Mouse (Mus musculus): Measurements from ENCODE around the gene Racgap1. TPM values are rescaled to one million over a fixed set of nuclear protein-coding genes. Genes with fewer than 3 reads are reported as not detected.

Gene Racgap1
- polyA plus RNA-seq, 1 experiment from 2014 or later = 7.5 TPM

DNA sequence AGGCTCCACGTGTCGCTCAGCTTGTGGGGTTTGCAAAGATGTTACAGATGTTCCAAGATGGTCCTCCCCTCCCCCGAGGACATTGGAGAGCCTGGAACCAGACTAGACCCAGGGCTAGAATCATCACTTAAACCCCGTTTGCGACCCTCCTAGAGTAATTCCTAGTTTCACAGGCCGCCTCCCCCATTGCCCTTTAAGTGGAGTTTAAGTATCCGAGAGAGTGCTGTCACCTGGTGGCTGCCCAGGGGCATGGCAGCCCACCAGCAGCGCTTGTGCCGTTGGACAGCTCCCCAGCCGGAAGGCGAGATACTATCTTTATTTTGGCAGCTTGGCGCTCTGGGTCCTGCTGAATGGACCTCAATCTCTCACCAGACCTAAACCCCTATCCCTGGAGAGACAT is 17.4 kb upstream of the Racgap1 start:
- H3K9ac ChIP-seq (replicated peaks; ENCODE audit: low read depth) = no peak overlapping the region
- H3K9me3 ChIP-seq (ENCODE audit: low read length) = no peaks in the 10 kb centered on the region
- peak; percentile 46 for ATAC-seq
- 2% methylated on average over 12 of the region's 12 CpGs for WGBS
- peaks cover 54% of the 10 kb centered on the region for H3K27me3 ChIP-seq (replicated peaks; ENCODE audit: insufficient read depth, low read length)
- DNase-seq (ENCODE audit: low spot score) = peak; percentile 88
- peaks cover 4% of the 10 kb centered on the region; the same call in 1 of the 2 replicates for H3K4me1 ChIP-seq (ENCODE audit: insufficient read depth, low read depth, low read length)
- H3K4me2 ChIP-seq (replicated peaks; ENCODE audit: low read depth, low read length) = no peak overlapping the region
- no peak overlapping the region for H3K27ac ChIP-seq (ENCODE audit: low read length)
- TF ChIP-seq CTCF (IDR thresholded peaks at IDR 0.05) (peak; percentile 98), EP300 (IDR thresholded peaks at IDR 0.05) (no peak)
- H3K36me3 ChIP-seq (ENCODE audit: insufficient read depth, low read length) = no peaks in the 10 kb centered on the region
- H3K4me3 ChIP-seq (ENCODE audit: low read depth, low read length) = no peak overlapping the region

DNA sequence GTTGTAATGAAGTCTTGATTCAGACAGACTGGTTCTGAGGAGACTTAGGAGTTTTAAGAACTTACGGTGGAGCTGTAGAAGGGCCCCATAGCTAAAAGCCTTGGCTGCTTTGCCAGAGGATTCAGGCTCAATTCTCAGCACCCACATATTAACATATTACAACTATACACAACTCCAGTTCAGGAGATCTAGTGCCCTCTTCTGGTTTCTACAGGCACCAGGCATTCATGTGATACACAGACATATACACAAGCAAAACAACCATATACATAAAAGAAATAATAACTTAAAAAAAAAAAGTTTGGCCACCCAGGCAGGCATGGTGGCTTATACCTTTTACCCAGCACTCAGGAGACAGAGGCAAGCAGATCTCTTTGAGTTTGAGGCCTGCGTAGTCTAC is 16.1 kb upstream of the Racgap1 start:
- H3K27me3 ChIP-seq (replicated peaks; ENCODE audit: insufficient read depth, low read length) = peaks cover 47% of the 10 kb centered on the region
- DNase-seq (ENCODE audit: low spot score) (no peak), ATAC-seq (no peak)
- TF ChIP-seq CTCF (IDR thresholded peaks at IDR 0.05) (no peak), EP300 (IDR thresholded peaks at IDR 0.05) (no peak)
- no peak overlapping the region for H3K9ac ChIP-seq (replicated peaks; ENCODE audit: low read depth)
- no peak overlapping the region for H3K4me3 ChIP-seq (ENCODE audit: low read depth, low read length)
- no peak overlapping the region for H3K4me2 ChIP-seq (replicated peaks; ENCODE audit: low read depth, low read length)
- H3K9me3 ChIP-seq (ENCODE audit: low read length) = no peaks in the 10 kb centered on the region
- no peak overlapping the region for H3K27ac ChIP-seq (ENCODE audit: low read length)
- 97% methylated on average over 2 of the region's 2 CpGs for WGBS
- no peaks in the 10 kb centered on the region for H3K36me3 ChIP-seq (ENCODE audit: insufficient read depth, low read length)
- peaks cover 5% of the 10 kb centered on the region; the same call in 1 of the 2 replicates for H3K4me1 ChIP-seq (ENCODE audit: insufficient read depth, low read depth, low read length)

DNA sequence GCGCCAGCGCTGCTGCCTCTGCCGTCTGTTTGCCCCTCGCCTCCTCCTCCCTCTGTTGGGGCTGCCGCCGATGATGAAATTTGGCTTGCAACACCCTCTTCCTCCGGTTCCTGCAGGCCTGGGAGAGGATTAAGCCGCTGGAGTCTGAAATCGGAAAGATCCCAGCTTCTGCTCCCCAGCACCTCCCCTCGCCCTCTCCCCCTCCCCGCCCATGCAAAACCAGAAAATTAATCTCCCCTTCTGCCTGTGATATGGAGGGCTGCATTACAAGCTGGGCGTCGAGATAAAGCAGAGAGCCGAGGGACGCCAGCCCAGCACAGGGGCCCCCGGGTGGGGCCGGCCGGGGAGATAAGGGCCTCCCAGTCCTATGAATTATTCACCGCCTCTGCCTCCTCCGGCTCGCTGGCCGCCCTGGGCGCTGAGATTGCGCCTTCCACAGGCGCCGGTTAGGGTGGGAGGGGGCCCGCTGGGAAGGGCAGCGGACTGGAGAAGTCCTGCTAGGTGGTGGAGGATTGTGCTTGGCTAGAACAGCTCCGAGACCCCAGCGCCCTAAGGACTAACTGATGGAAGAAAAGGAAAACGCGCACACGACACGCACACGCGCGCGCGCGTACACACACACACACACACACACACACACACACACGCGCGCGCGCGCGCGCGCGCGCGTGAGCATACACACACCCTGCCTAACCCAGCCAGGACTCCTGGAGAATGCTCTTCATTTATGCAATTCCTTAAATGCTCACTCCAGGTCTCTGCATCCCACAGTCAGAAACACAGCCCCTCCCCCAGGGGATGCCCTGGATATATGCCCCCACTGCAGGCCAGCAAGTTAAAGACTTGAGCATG is 13.4 kb upstream of the Racgap1 start:
- peaks cover 25% of the 10 kb centered on the region for H3K27me3 ChIP-seq (replicated peaks; ENCODE audit: insufficient read depth, low read length)
- peak overlapping the region; percentile 91 for H3K4me2 ChIP-seq (replicated peaks; ENCODE audit: low read depth, low read length)
- under 1% methylated on average over 37 of the region's 52 CpGs for WGBS
- no peaks in the 10 kb centered on the region for H3K9me3 ChIP-seq (ENCODE audit: low read length)
- ATAC-seq (peak; percentile 84), DNase-seq (ENCODE audit: low spot score) (peak; percentile 94)
- H3K4me3 ChIP-seq (ENCODE audit: low read depth, low read length) = peak overlapping the region; percentile 45
- H3K27ac ChIP-seq (ENCODE audit: low read length) = peak overlapping the region; percentile 22; the same call in 1 of the 2 replicates
- H3K9ac ChIP-seq (replicated peaks; ENCODE audit: low read depth) = 0 out of 2 replicates have a peak overlapping the region, but pooled peaks have one; percentile 26
- TF ChIP-seq EP300 (IDR thresholded peaks at IDR 0.05) = no peak
- no peak for TF ChIP-seq CTCF (IDR thresholded peaks at IDR 0.05)
- peaks cover 5% of the 10 kb centered on the region; the same call in 1 of the 2 replicates for H3K4me1 ChIP-seq (ENCODE audit: insufficient read depth, low read depth, low read length)
- no peaks in the 10 kb centered on the region for H3K36me3 ChIP-seq (ENCODE audit: insufficient read depth, low read length)

DNA sequence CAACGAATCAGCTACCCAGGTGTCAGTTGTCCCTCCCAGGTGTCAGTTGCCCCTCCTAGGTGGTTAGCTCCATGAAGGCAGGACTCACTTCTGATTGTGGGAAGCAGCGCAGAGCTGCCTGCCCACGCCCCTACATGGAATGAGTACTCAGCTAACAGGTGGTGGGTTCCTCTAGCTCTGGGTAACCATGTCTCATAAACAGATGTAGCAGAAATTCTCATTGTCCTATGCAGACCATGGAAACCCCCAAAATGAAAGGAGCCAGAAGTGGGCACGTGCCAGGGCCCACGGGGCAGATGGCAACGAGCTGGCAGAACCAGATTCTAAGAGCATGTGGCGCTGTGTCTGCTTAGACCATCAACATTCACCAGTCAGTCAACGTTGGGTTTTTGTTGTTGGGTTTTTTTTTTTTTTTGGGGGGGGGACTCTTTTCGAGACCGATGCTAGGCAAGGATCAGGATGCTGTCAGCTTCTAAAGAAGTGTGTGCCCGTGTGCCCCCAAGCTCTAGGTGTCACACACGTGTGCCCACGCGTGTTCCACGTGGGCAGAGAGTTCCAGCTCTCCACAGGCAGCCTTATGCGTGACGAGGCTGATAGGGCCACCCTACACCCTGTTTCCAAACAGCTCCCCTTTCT is 12.6 kb upstream of the Racgap1 start:
- H3K27ac ChIP-seq (ENCODE audit: low read length) = no peak overlapping the region
- no peaks in the 10 kb centered on the region for H3K9me3 ChIP-seq (ENCODE audit: low read length)
- TF ChIP-seq CTCF (IDR thresholded peaks at IDR 0.05) (no peak), EP300 (IDR thresholded peaks at IDR 0.05) (no peak)
- peak overlapping the region; percentile 91 for H3K4me2 ChIP-seq (replicated peaks; ENCODE audit: low read depth, low read length)
- peaks cover 5% of the 10 kb centered on the region; the same call in 1 of the 2 replicates for H3K4me1 ChIP-seq (ENCODE audit: insufficient read depth, low read depth, low read length)
- H3K9ac ChIP-seq (replicated peaks; ENCODE audit: low read depth) = no peak overlapping the region
- H3K4me3 ChIP-seq (ENCODE audit: low read depth, low read length) = peak overlapping the region; percentile 45
- ATAC-seq = no peak
- no peaks in the 10 kb centered on the region for H3K36me3 ChIP-seq (ENCODE audit: insufficient read depth, low read length)
- H3K27me3 ChIP-seq (replicated peaks; ENCODE audit: insufficient read depth, low read length) = peaks cover 18% of the 10 kb centered on the region
- no peak for DNase-seq (ENCODE audit: low spot score)
- 2% methylated on average over 17 of the region's 17 CpGs for WGBS

DNA sequence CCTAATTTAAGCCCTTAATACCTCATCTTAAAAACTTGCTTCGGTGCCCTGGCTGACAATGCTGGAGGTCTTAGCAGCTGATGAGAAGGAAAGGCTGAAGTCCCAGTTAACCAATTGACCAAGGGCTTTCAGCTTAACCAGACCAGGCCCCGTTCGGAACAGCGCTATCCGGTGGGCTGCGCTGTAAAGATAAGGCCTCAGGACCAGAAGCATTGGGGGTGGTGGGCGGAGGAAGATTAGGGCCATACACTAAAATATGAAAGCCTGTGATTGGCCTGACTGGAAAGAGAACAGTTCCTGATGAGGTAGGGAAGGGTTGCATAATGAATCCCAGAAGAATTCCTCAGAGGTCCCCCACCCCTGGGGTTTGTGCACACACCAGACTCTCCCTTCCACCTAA is 10.9 kb upstream of the Racgap1 start:
- Histone ChIP-seq H3K9ac (replicated peaks; ENCODE audit: low read depth) (no peak overlapping the region), H3K27me3 (replicated peaks; ENCODE audit: insufficient read depth, low read length) (peaks cover 17% of the 10 kb centered on the region), H3K4me2 (replicated peaks; ENCODE audit: low read depth, low read length) (no peak overlapping the region), H3K9me3 (ENCODE audit: low read length) (no peaks in the 10 kb centered on the region), H3K27ac (ENCODE audit: low read length) (no peak overlapping the region), H3K4me3 (ENCODE audit: low read depth, low read length) (no peak overlapping the region), H3K4me1 (ENCODE audit: insufficient read depth, low read depth, low read length) (peaks cover 5% of the 10 kb centered on the region; the same call in 1 of the 2 replicates), H3K36me3 (ENCODE audit: insufficient read depth, low read length) (no peaks in the 10 kb centered on the region)
- 57% methylated on average over 7 of the region's 7 CpGs for WGBS
- no peak for DNase-seq (ENCODE audit: low spot score)
- no peak for TF ChIP-seq EP300 (IDR thresholded peaks at IDR 0.05)
- TF ChIP-seq CTCF (IDR thresholded peaks at IDR 0.05) = no peak
- no peak for ATAC-seq

DNA sequence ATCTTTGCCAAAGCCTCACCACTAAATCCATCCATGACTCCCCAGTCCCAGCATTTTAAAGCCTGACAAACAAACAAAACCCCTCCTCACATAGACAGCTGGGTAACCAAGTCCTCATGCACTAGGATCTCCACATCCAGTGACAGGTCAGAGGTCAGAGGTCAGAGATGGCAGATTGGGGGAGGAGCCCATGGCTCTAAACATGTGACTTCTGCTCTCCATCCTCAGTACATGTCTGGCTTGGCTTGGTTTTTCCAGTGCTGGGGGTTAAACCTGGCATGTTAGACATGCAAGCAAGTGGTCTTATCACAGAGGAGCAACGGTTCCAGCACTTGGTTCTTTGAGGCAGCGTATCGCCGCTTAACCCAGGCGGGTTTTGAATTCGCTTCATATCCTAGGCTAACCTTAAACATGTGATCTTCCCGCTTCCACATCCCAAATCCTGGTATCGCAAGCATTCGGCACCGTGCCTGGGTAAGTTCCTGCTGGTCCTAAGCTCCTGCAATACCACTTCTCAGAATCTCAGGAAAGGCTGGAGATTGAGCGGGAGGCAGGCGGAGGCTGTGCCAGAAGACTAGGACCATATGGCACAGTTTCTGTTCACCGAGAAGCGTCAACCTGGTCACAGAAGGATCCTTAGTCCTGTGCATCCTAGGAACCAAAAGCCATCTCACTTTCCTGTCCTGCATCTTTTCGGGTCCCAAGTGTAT is 9.8 kb upstream of the Racgap1 start:
- Histone ChIP-seq H3K9ac (replicated peaks; ENCODE audit: low read depth) (no peak overlapping the region), H3K9me3 (ENCODE audit: low read length) (no peaks in the 10 kb centered on the region), H3K4me2 (replicated peaks; ENCODE audit: low read depth, low read length) (no peak overlapping the region), H3K4me3 (ENCODE audit: low read depth, low read length) (no peak overlapping the region), H3K27me3 (replicated peaks; ENCODE audit: insufficient read depth, low read length) (peaks cover 10% of the 10 kb centered on the region; the same call in 1 of the 2 replicates), H3K27ac (ENCODE audit: low read length) (no peak overlapping the region), H3K36me3 (ENCODE audit: insufficient read depth, low read length) (no peaks in the 10 kb centered on the region), H3K4me1 (ENCODE audit: insufficient read depth, low read depth, low read length) (peaks cover 5% of the 10 kb centered on the region; the same call in 1 of the 2 replicates)
- 95% methylated on average over 15 of the region's 15 CpGs for WGBS
- ATAC-seq (no peak), DNase-seq (ENCODE audit: low spot score) (no peak)
- no peak for TF ChIP-seq CTCF (IDR thresholded peaks at IDR 0.05)
- no peak for TF ChIP-seq EP300 (IDR thresholded peaks at IDR 0.05)

Data from lung, postnatal 0 days (tissue).